Mouse (Mus musculus): ENCODE data around the gene Xpot. TPM values are rescaled to one million over a fixed set of nuclear protein-coding genes. Genes with fewer than 3 reads are reported as not detected.
A peak's percentile ranks its signal among the peaks of the same experiment; 100 is the strongest.

Gene Xpot
- polyA plus RNA-seq, 1 experiment from 2014 or later = 55.5 TPM

DNA sequence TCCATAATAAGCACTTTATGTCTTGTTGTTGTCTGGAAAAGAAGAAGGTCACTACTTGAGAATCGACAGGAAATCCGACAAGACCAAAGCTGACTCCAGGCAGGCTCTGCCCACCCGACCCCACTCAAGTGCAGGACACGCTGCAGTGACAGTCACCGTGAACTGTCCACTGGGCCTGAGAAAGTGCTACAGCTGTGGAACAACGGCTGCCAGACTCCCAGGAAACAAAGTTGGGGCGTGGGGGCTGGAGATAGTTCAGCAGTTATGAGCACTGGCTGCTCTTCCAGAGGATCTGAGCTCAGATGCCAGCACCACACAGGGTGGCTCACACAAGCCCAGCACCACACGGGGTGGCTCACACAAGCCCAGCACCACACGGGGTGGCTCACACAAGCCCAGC lies 49.8 kb downstream of the Xpot start:
- no peak for ATAC-seq (ENCODE audit: low FRiP score)

DNA sequence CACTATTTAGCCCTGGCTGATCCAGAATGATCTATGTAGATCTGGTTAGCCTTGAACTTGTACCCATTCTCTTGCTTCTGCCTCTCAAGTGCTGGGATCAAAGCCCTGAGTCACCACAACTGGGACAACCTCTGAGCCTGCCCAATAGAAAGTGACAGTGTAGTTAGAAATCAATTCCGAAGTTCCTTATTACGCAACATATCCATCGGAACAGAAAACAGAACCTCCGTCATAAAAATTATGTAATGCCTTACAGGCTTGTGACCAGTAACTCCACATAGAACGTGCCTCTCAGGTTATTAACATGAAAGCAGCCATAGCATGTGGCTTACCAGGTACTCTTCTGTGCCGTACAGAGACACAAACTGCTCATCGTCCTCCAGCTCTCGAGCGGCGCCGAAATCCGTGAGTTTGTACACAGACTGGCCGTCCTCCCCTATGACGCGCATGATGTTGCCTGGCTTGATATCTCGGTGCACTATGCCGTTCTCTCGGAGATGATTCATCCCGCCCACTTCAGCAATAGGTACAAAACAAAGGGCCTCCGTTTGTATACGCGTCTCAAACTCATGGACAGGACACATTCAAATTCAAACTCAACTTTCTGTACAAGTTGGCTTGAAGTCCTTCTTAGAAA lies 54.5 kb downstream of the Xpot start:
- DNase-seq (ENCODE audit: low spot score, missing footprints) (no peak), ATAC-seq (ENCODE audit: low FRiP score) (no peak)
- Histone ChIP-seq H3K4me1 (ENCODE audit: control insufficient read depth, insufficient read depth, low read length) (peaks cover 16% of the 10 kb centered on the region), H3K27ac (ENCODE audit: low read depth, low read length) (no peak overlapping the region), H3K4me2 (no peak overlapping the region), H3K9me3 (ENCODE audit: control insufficient read depth, low read length) (no peaks in the 10 kb centered on the region), H3K9ac (ENCODE audit: low read length) (no peak overlapping the region), H3K4me3 (ENCODE audit: low read depth, low read length) (no peak overlapping the region), H3K36me3 (ENCODE audit: control insufficient read depth, insufficient read depth, low read length) (peaks cover 9% of the 10 kb centered on the region), H3K27me3 (ENCODE audit: control insufficient read depth, insufficient read depth, low read length) (no peaks in the 10 kb centered on the region)
- WGBS = 98% methylated on average over 22 of the region's 22 CpGs

More for the DNA sequence above, 49.8 kb downstream of the Xpot start:
- DNase-seq (ENCODE audit: low spot score, missing footprints) = no peak
- peaks cover under 1% of the 10 kb centered on the region; the same call in 1 of the 2 replicates for H3K4me1 ChIP-seq (ENCODE audit: control insufficient read depth, insufficient read depth, low read length)
- WGBS = 87% methylated on average over 9 of the region's 9 CpGs
- peaks cover 11% of the 10 kb centered on the region for H3K36me3 ChIP-seq (ENCODE audit: control insufficient read depth, insufficient read depth, low read length)
- no peak overlapping the region for H3K4me2 ChIP-seq
- H3K9me3 ChIP-seq (ENCODE audit: control insufficient read depth, low read length) = no peaks in the 10 kb centered on the region
- no peak overlapping the region for H3K4me3 ChIP-seq (ENCODE audit: low read depth, low read length)
- no peak overlapping the region for H3K27ac ChIP-seq (ENCODE audit: low read depth, low read length)
- H3K9ac ChIP-seq (ENCODE audit: low read length) = no peak overlapping the region
- H3K27me3 ChIP-seq (ENCODE audit: control insufficient read depth, insufficient read depth, low read length) = no peaks in the 10 kb centered on the region

DNA sequence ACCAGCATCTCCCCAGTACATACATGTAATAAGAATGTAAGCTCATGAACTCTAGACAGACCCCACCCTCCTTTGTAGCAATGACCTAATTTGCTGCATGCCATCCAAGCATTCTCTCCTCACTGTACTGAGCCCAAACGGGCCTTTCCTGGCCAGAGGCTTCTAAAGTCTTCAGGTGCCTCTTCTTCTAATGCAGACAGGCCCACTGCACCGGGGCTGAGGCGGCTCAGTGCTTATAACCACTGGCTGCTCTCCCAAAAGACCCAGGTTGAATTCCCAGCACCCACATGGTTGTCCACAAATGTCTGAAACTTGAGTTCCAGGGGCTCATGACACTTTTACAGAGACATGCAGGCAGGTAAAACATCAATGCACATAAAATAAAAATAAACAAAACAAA lies 55.1 kb downstream of the Xpot start:
- no peak for DNase-seq (ENCODE audit: low spot score, missing footprints)
- H3K4me3 ChIP-seq (ENCODE audit: low read depth, low read length) = no peak overlapping the region
- 95% methylated on average over 3 of the region's 3 CpGs for WGBS
- no peak for ATAC-seq (ENCODE audit: low FRiP score)
- H3K36me3 ChIP-seq (ENCODE audit: control insufficient read depth, insufficient read depth, low read length) = peaks cover 9% of the 10 kb centered on the region
- no peak overlapping the region for H3K4me2 ChIP-seq
- H3K9me3 ChIP-seq (ENCODE audit: control insufficient read depth, low read length) = no peaks in the 10 kb centered on the region
- H3K27me3 ChIP-seq (ENCODE audit: control insufficient read depth, insufficient read depth, low read length) = no peaks in the 10 kb centered on the region
- H3K9ac ChIP-seq (ENCODE audit: low read length) = no peak overlapping the region
- H3K4me1 ChIP-seq (ENCODE audit: control insufficient read depth, insufficient read depth, low read length) = peaks cover 16% of the 10 kb centered on the region
- H3K27ac ChIP-seq (ENCODE audit: low read depth, low read length) = no peak overlapping the region

DNA sequence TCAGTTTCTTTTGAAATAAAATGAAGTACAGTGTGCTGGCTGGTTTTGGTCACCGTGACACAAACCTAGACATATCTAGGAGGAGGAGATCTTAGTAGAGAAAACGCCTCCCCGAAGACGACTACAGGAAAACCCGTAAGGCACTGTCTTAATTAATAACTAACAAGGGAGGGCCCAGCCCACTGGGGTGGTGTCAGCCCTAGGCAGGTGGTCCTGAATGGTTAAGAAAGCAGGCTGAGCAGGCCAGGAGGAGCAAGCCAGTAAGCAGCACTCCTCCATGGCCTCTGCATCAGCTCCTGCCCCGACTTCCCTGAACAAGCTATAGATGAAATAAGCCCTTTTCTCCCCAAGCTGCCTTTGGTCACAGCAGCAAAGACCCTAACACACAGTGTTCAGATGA lies 56.3 kb downstream of the Xpot start:
- WGBS = 68% methylated on average over 6 of the region's 6 CpGs
- H3K27me3 ChIP-seq (ENCODE audit: control insufficient read depth, insufficient read depth, low read length) = no peaks in the 10 kb centered on the region
- H3K36me3 ChIP-seq (ENCODE audit: control insufficient read depth, insufficient read depth, low read length) = peaks cover 9% of the 10 kb centered on the region; the same call in 1 of the 2 replicates
- no peak for DNase-seq (ENCODE audit: low spot score, missing footprints)
- H3K4me2 ChIP-seq = peak overlapping the region; percentile 45; the same call in 1 of the 2 replicates
- H3K27ac ChIP-seq (ENCODE audit: low read depth, low read length) = peak overlapping the region; percentile 63
- peak overlapping the region; percentile 42; the same call in 1 of the 2 replicates for H3K9ac ChIP-seq (ENCODE audit: low read length)
- no peaks in the 10 kb centered on the region for H3K9me3 ChIP-seq (ENCODE audit: control insufficient read depth, low read length)
- H3K4me3 ChIP-seq (ENCODE audit: low read depth, low read length) = no peak overlapping the region
- 0 out of 2 replicates have a peak, but pooled peaks have one; percentile 7 for ATAC-seq (ENCODE audit: low FRiP score)
- H3K4me1 ChIP-seq (ENCODE audit: control insufficient read depth, insufficient read depth, low read length) = peaks cover 16% of the 10 kb centered on the region

DNA sequence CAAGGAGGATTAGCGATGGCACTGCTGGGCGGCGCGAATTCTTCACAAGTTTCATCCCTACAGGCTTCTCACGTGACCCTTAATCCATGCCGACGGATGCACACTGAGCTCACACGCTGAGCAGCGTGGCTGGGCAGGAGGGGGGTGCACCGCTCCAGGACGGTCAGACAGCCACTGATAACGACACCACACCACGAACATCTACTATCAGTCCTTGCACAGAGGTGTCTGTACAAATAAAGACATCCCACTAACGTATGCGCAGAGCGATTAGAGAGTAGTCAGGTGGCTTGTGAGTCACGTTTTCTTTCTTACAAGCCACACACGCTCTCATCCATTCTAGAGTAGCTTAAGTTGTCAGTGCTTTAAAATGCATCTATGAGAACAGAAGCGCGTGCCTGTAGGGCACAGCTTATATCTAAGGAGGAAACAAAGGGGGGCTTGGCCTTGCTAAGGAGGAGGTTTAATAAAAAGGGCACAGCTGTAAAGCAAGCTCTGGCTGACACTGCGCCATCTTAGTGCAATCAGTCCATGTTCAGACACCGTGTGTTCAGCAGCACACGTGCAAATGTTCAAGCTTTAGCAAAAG lies 57.0 kb downstream of the Xpot start:
- Histone ChIP-seq H3K36me3 (ENCODE audit: control insufficient read depth, insufficient read depth, low read length) (peaks cover 10% of the 10 kb centered on the region; the same call in 1 of the 2 replicates), H3K4me3 (ENCODE audit: low read depth, low read length) (peak overlapping the region; percentile 15; the same call in 1 of the 2 replicates), H3K9ac (ENCODE audit: low read length) (peak overlapping the region; percentile 42; the same call in 1 of the 2 replicates), H3K4me1 (ENCODE audit: control insufficient read depth, insufficient read depth, low read length) (peaks cover 16% of the 10 kb centered on the region), H3K27ac (ENCODE audit: low read depth, low read length) (peak overlapping the region; percentile 63), H3K27me3 (ENCODE audit: control insufficient read depth, insufficient read depth, low read length) (no peaks in the 10 kb centered on the region), H3K4me2 (peak overlapping the region; percentile 45), H3K9me3 (ENCODE audit: control insufficient read depth, low read length) (no peaks in the 10 kb centered on the region)
- WGBS = 2% methylated on average over 23 of the region's 23 CpGs
- DNase-seq (ENCODE audit: low spot score, missing footprints) = peak; percentile 93
- ATAC-seq (ENCODE audit: low FRiP score) = peak; percentile 97

DNA sequence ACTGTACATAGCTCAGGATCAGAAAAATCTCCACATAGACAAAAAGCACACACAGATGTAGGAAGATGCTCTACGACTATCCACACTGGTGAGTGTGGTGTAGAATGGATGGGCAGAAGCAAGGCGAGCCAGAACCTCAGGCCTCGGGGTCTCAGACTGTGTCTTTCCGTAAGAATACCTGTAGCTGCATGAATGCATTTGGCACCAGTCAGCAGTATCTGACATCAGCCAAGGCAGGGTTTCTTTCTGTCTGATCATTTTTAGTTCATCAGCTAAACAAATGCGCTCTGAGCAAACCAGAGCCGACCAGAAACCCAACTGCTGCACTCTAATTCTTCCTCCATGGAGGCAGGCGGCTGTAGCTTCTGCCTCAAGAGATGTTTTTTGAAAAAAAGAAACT lies 57.6 kb downstream of the Xpot start:
- H3K9ac ChIP-seq (ENCODE audit: low read length) = peak overlapping the region; percentile 20; the same call in 1 of the 2 replicates
- no peak for DNase-seq (ENCODE audit: low spot score, missing footprints)
- H3K27ac ChIP-seq (ENCODE audit: low read depth, low read length) = peak overlapping the region; percentile 63
- H3K9me3 ChIP-seq (ENCODE audit: control insufficient read depth, low read length) = no peaks in the 10 kb centered on the region
- no peak overlapping the region; the same call in 1 of the 2 replicates for H3K4me3 ChIP-seq (ENCODE audit: low read depth, low read length)
- no peaks in the 10 kb centered on the region for H3K27me3 ChIP-seq (ENCODE audit: control insufficient read depth, insufficient read depth, low read length)
- peak; percentile 47; the same call in 1 of the 2 replicates for ATAC-seq (ENCODE audit: low FRiP score)
- WGBS = 45% methylated on average over 7 of the region's 7 CpGs
- H3K36me3 ChIP-seq (ENCODE audit: control insufficient read depth, insufficient read depth, low read length) = peaks cover 11% of the 10 kb centered on the region; the same call in 1 of the 2 replicates
- H3K4me2 ChIP-seq = peak overlapping the region; percentile 45
- peaks cover 16% of the 10 kb centered on the region for H3K4me1 ChIP-seq (ENCODE audit: control insufficient read depth, insufficient read depth, low read length)

DNA sequence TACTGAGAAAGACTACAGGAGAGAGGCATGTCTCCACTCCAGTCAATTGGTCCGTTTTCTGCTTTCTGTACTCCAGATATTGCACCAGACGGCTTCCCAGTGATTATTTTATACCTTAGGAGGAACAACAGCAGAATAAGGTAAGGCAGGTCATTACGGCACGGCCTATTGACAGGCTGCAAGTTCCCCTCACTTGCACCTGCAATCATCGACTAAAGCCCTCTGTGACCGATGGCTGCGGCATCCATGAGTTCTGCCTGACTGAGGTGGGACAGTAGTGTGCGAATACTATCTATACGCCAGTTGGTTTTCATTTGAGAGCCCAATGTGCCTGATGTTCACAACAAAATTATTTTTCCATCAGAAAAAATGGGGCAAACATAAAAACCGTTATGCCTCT lies 58.1 kb downstream of the Xpot start:
- H3K27ac ChIP-seq (ENCODE audit: low read depth, low read length) = no peak overlapping the region

DNA sequence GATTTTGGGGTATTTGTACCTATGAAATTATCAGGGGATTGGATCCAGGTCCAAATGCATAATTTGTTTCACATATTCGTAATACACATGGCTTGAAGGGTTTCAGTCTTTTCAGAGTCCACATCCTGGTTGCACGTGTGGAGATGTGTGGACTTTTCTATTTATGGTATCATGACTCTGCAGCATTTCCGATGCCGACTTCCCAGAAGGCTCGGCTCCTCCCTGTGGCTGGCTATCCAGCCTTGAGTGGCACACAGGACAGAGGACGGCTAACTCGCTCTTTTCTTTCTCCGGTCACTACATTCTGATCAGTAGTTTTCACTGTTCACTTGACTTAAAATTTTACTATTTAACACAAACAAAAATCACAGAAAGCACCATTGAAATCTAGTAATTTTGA lies 61.7 kb downstream of the Xpot start:
- WGBS = 88% methylated on average over 8 of the region's 8 CpGs
- Histone ChIP-seq H3K27me3 (ENCODE audit: control insufficient read depth, insufficient read depth, low read length) (no peaks in the 10 kb centered on the region), H3K27ac (ENCODE audit: low read depth, low read length) (no peak overlapping the region), H3K9me3 (ENCODE audit: control insufficient read depth, low read length) (no peaks in the 10 kb centered on the region), H3K4me3 (ENCODE audit: low read depth, low read length) (no peak overlapping the region), H3K36me3 (ENCODE audit: control insufficient read depth, insufficient read depth, low read length) (peaks cover 14% of the 10 kb centered on the region; the same call in 1 of the 2 replicates), H3K4me2 (no peak overlapping the region), H3K4me1 (ENCODE audit: control insufficient read depth, insufficient read depth, low read length) (peaks cover 10% of the 10 kb centered on the region), H3K9ac (ENCODE audit: low read length) (no peak overlapping the region)
- no peak for DNase-seq (ENCODE audit: low spot score, missing footprints)
- no peak for ATAC-seq (ENCODE audit: low FRiP score)

More for the DNA sequence above, 58.1 kb downstream of the Xpot start:
- H3K4me1 ChIP-seq (ENCODE audit: control insufficient read depth, insufficient read depth, low read length) = peaks cover 16% of the 10 kb centered on the region
- H3K27me3 ChIP-seq (ENCODE audit: control insufficient read depth, insufficient read depth, low read length) = no peaks in the 10 kb centered on the region
- H3K4me2 ChIP-seq = no peak overlapping the region
- H3K9ac ChIP-seq (ENCODE audit: low read length) = no peak overlapping the region
- peaks cover 13% of the 10 kb centered on the region; the same call in 1 of the 2 replicates for H3K36me3 ChIP-seq (ENCODE audit: control insufficient read depth, insufficient read depth, low read length)
- H3K4me3 ChIP-seq (ENCODE audit: low read depth, low read length) = no peak overlapping the region
- ATAC-seq (ENCODE audit: low FRiP score) (no peak), DNase-seq (ENCODE audit: low spot score, missing footprints) (peak; percentile 71)
- no peaks in the 10 kb centered on the region for H3K9me3 ChIP-seq (ENCODE audit: control insufficient read depth, low read length)
- 93% methylated on average over 10 of the region's 10 CpGs for WGBS

DNA sequence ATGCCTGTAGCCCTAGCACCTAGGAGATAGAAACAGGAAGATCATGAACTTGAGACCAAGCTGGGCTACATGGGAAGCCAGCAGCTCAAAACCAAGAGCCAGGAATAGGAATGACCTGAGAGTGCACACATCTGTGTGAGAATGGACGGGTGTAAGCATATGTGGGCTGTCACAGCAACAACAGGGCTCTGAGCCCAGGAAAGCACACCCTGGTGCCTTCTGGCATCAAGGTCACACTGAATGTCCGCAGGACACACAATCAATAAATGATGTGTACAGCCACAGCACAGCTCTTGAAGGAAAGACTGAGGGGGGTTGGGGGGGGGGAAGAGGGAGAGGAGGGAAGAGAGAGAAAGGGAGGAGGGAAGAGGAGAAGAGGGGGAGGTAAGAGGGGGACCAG lies 67.9 kb downstream of the Xpot start:
- no peaks in the 10 kb centered on the region for H3K9me3 ChIP-seq (ENCODE audit: control insufficient read depth, low read length)
- no peak overlapping the region for H3K27ac ChIP-seq (ENCODE audit: low read depth, low read length)
- H3K4me1 ChIP-seq (ENCODE audit: control insufficient read depth, insufficient read depth, low read length) = no peaks in the 10 kb centered on the region
- no peak overlapping the region for H3K4me2 ChIP-seq
- peaks cover 18% of the 10 kb centered on the region for H3K36me3 ChIP-seq (ENCODE audit: control insufficient read depth, insufficient read depth, low read length)
- no peak overlapping the region for H3K9ac ChIP-seq (ENCODE audit: low read length)
- ATAC-seq (ENCODE audit: low FRiP score) (no peak), DNase-seq (ENCODE audit: low spot score, missing footprints) (peak; percentile 66)
- no peaks in the 10 kb centered on the region for H3K27me3 ChIP-seq (ENCODE audit: control insufficient read depth, insufficient read depth, low read length)
- no peak overlapping the region for H3K4me3 ChIP-seq (ENCODE audit: low read depth, low read length)
- 76% methylated on average over 2 of the region's 2 CpGs for WGBS

Data from midbrain, embryonic 11.5 days (tissue).